Mouse (Mus musculus): ENCODE measurements around the gene Cst10. TPM values are rescaled to one million over a fixed set of nuclear protein-coding genes. Genes with fewer than 3 reads are reported as not detected.

Gene Cst10
- 100 to 1,000 TPM in 1 of 2 experiments, under 1 TPM in 1; 0.49 to 563 TPM for polyA plus RNA-seq (2017; shearing (Covaris generic))

DNA sequence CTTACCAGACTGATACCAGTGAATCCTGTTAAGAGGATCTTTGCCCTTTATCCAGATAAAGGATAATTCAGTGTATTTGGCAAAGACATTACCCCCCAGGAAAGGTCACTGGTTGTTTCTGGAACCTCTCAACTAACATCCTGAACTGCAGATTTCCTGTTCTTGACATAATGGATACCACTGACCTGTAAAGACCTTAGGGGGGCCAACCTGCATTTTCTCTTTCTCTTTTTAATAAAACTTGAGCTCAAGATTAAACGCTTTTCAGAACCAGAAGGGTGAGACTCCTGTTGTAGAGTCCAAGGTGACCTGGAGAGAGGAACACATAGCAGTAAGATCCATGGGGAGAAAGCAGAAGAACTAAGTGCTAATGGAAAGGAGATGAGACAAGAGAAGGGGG lies at the start of gene Cst10:
Cst10 (plus strand) TSS at position 301 of the 400 bp plus-strand sequence.

All from inflammation-experienced regulatory T-cells (primary cell).